Mouse (Mus musculus) lung, postnatal 0 days (tissue): ENCODE data around the gene Tpp2.

Source experiments
- CTCF ChIP-seq: IDR thresholded peaks from 2 replicates; pipeline ENCODE4 v1.5.1; 2016; ENCODE audit warnings: antibody characterized with exemption, mild to moderate bottlenecking
- EP300 ChIP-seq: IDR thresholded peaks from 2 replicates; pipeline ENCODE4 v1.6.1; 2016; ENCODE audit warnings: antibody characterized with exemption, mild to moderate bottlenecking, control low read depth

GRCm38 (mm10) chr1:43953679-43954078, 20.2 kb downstream of the Tpp2 start:
- TF ChIP-seq CTCF (no peak), EP300 (no peak)
